Mouse (Mus musculus): ENCODE measurements around the gene 5730522E02Rik. TPM values are rescaled to one million over a fixed set of nuclear protein-coding genes. Genes with fewer than 3 reads are reported as not detected.

5730522E02Rik gene
- total RNA-seq, 2 experiments from 2014 or later, result 0.37 TPM; not detected in 1

DNA sequence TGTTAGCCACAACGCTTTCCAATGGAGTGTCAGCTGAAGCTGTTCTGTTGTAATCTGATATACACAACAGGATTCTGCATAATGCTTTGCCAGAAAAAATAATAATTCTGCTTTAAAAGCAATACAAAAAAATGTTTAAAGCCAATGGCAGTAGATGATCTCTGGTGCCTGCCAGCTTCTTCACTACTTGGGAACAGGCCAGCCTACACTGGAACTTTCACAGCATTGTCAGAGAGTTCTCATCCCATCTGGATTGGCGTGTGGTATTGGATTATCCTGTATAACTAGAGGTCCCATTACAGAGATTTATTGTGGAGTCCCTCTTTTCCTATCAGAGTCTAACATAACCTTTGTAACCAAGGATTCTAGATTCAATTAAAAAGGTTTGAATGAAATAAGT is 639.2 kb downstream of the 5730522E02Rik start:
- DNase-seq, result no peak
- intact Hi-C loops (cut with DNase I), result no loop called here

Small RNA genes lying within 50 kb of the gene (microRNA-seq; reads per million reads assigned to microRNA genes)
- gene Mir6372, result 0 reads per million in 2 experiments

Other genes starting within 250 kb of the 5730522E02Rik start
- 1 to 10 TPM; 8.5 to 9.1 TPM for gene Fancl, start 175.4 kb upstream of the 5730522E02Rik start, total RNA-seq (2021)